Mouse (Mus musculus) MEL (cell line): ENCODE measurements around the gene Map2k4. TPM values are rescaled to one million over a fixed set of nuclear protein-coding genes. Genes with fewer than 3 reads are reported as not detected.

Source experiments
- DNase-seq: peaks from one replicate; pipeline ENCODE4 v3.0.0; 2011; ENCODE audit warnings: low read depth, low spot score
- H3K27ac ChIP-seq: 2 replicates; pipeline ENCODE4 v1.5.1; 2012; ENCODE audit warnings: low read depth, mild to moderate bottlenecking, control low read depth, low read length, moderate library complexity; ENCODE audit not compliant: control insufficient read depth
- H3K27me3 ChIP-seq, 2 experiments: fragments of 150-350 bp in 1 of 2; sonication (generic) in 1 of 2; 2 replicates each; pipeline ENCODE4 v1.6.1; 2012; ENCODE audit warnings: low read length in 2 of 2, mild to moderate bottlenecking in 2 of 2, improper control_type of control experiment in 1 of 2, moderate library complexity in 1 of 2; ENCODE audit not compliant: insufficient read depth in 2 of 2, control insufficient read depth in 1 of 2
- H3K36me3 ChIP-seq, 2 experiments: 2 replicates each; pipeline ENCODE4 v1.6.1; 2012 to 2014; ENCODE audit warnings: low read length in 2 of 2, improper control_type of control experiment in 1 of 2, inconsistent platforms in 1 of 2, mild to moderate bottlenecking in 1 of 2; ENCODE audit not compliant: insufficient read depth in 2 of 2, control insufficient read depth in 1 of 2
- H3K4me1 ChIP-seq, 2 experiments: fragments of 150-350 bp in 1 of 2; sonication (generic) in 1 of 2; 2 replicates each; pipeline ENCODE4 v1.6.1; 2012; ENCODE audit warnings: low read length in 2 of 2, improper control_type of control experiment in 1 of 2, mild to moderate bottlenecking in 1 of 2; ENCODE audit not compliant: insufficient read depth in 2 of 2, control insufficient read depth in 1 of 2
- H3K4me3 ChIP-seq, 2 experiments: fragments of 150-350 bp in 1 of 2; sonication (generic) in 1 of 2; 2 replicates each; pipeline ENCODE4 v1.5.1; 2012; ENCODE audit warnings: low read depth in 2 of 2, low read length in 2 of 2, mild to moderate bottlenecking in 2 of 2, moderate library complexity in 2 of 2, control low read depth in 1 of 2, improper control_type of control experiment in 1 of 2; ENCODE audit not compliant: control insufficient read depth in 1 of 2, insufficient read depth in 1 of 2
- H3K79me2 ChIP-seq: 2 replicates; pipeline ENCODE4 v1.6.1; 2012; ENCODE audit warnings: mild to moderate bottlenecking, low read length, moderate library complexity; ENCODE audit not compliant: control insufficient read depth, poor library complexity, insufficient read depth
- H3K9ac ChIP-seq: 2 replicates; pipeline ENCODE4 v1.6.1; 2012; ENCODE audit warnings: low read depth, mild to moderate bottlenecking, control low read depth, low read length, moderate library complexity; ENCODE audit not compliant: control insufficient read depth, poor library complexity, severe bottlenecking
- H3K9me3 ChIP-seq: fragments of 150-350 bp; sonication (generic); replicated peaks from 2 replicates; pipeline ENCODE4 v1.6.1; 2012; ENCODE audit warnings: mild to moderate bottlenecking, low read length, improper control_type of control experiment, moderate library complexity; ENCODE audit not compliant: insufficient read depth
- CTCF ChIP-seq, 3 experiments: IDR thresholded peaks in 2 of 3; conservative IDR thresholded peaks in 1 of 3; 2 replicates each; pipeline ENCODE4 v1.5.1; 2011 to 2012; ENCODE audit warnings: low read length in 3 of 3, low read depth in 2 of 3, mild to moderate bottlenecking in 2 of 3, improper control_type of control experiment in 1 of 3, inconsistent platforms in 1 of 3, mixed read lengths in 1 of 3, moderate library complexity in 1 of 3; ENCODE audit not compliant: control insufficient read depth in 1 of 3, insufficient read depth in 1 of 3, poor library complexity in 1 of 3, severe bottlenecking in 1 of 3
- ELF1 ChIP-seq: IDR thresholded peaks from 2 replicates; pipeline ENCODE4 v1.6.1; 2014; ENCODE audit warnings: low read depth, mild to moderate bottlenecking, inconsistent platforms, low read length, improper control_type of control experiment, moderate library complexity
- GABPA ChIP-seq: IDR thresholded peaks from 2 replicates; pipeline ENCODE4 v1.6.1; 2012; ENCODE audit warnings: low read depth, mild to moderate bottlenecking, inconsistent platforms, low read length, improper control_type of control experiment, moderate library complexity
- HCFC1 ChIP-seq: IDR thresholded peaks from 2 replicates; pipeline ENCODE4 v1.6.1; 2012; ENCODE audit warnings: low read depth, mild to moderate bottlenecking, inconsistent platforms, low read length, improper control_type of control experiment, moderate library complexity
- KAT2A ChIP-seq: conservative IDR thresholded peaks from 2 replicates; pipeline ENCODE4 v1.6.1; 2012; ENCODE audit warnings: low read depth, low read length, improper control_type of control experiment, inconsistent platforms
- MAFK ChIP-seq: IDR thresholded peaks from 2 replicates; pipeline ENCODE4 v1.6.1; 2011; ENCODE audit warnings: low read depth, mild to moderate bottlenecking, low read length, improper control_type of control experiment, borderline replicate concordance
- MEF2A ChIP-seq: IDR thresholded peaks from 2 replicates; pipeline ENCODE4 v1.6.1; 2014; ENCODE audit warnings: low read depth, mild to moderate bottlenecking, inconsistent platforms, low read length, improper control_type of control experiment; ENCODE audit not compliant: poor library complexity, insufficient replicate concordance, severe bottlenecking; ENCODE audit errors: extremely low read depth
- POLR2AphosphoS5 ChIP-seq: IDR thresholded peaks from 2 replicates; pipeline ENCODE4 v1.6.1; 2012; ENCODE audit warnings: low read depth, borderline replicate concordance, mild to moderate bottlenecking, inconsistent platforms, low read length, moderate library complexity, mixed read lengths
- RAD21 ChIP-seq: IDR thresholded peaks from 2 replicates; pipeline ENCODE4 v1.6.1; 2011; ENCODE audit warnings: mild to moderate bottlenecking, low read depth, low read length, improper control_type of control experiment
- SIN3A ChIP-seq: IDR thresholded peaks from 2 replicates; pipeline ENCODE4 v1.6.1; 2012; ENCODE audit warnings: low read length, improper control_type of control experiment, inconsistent platforms
- SMC3 ChIP-seq: IDR thresholded peaks from 2 replicates; pipeline ENCODE4 v1.6.1; 2011; ENCODE audit warnings: low read depth, low read length, improper control_type of control experiment
- TAL1 ChIP-seq: IDR thresholded peaks from 2 replicates; pipeline ENCODE4 v1.6.1; 2012; ENCODE audit warnings: mild to moderate bottlenecking, inconsistent platforms, low read length, moderate library complexity, mixed read lengths
- TBP ChIP-seq: IDR thresholded peaks from 2 replicates; pipeline ENCODE4 v1.8.0; 2011; ENCODE audit warnings: low read depth, low read length, improper control_type of control experiment
- TCF12 ChIP-seq: IDR thresholded peaks from 2 replicates; pipeline ENCODE4 v1.6.1; 2014; ENCODE audit warnings: low read depth, mild to moderate bottlenecking, inconsistent platforms, low read length, improper control_type of control experiment, moderate library complexity
- USF2 ChIP-seq, 2 experiments: IDR thresholded peaks; 2 replicates each; pipeline ENCODE4 v1.6.1; 2011 to 2012; ENCODE audit warnings: improper control_type of control experiment in 2 of 2, low read length in 2 of 2, borderline replicate concordance in 1 of 2, inconsistent platforms in 1 of 2, low read depth in 1 of 2, mild to moderate bottlenecking in 1 of 2; ENCODE audit not compliant: insufficient read depth in 1 of 2
- ZKSCAN1 ChIP-seq: IDR thresholded peaks from 2 replicates; pipeline ENCODE4 v1.6.1; 2012; ENCODE audit warnings: low read depth, mild to moderate bottlenecking, inconsistent platforms, low read length, improper control_type of control experiment, moderate library complexity
- polyA plus RNA-seq, 2 experiments: library from polyadenylated mRNA; stranded (reverse) in 1 of 2; unstranded in 1 of 2; fragments of >175 nt in 1 of 2; fragments of >200 nt in 1 of 2; gene quantifications; 2 replicates each; pipeline versions ENCODE4 v1.2.1 to v1.2.4; 2012; ENCODE audit warnings: low replicate concordance in 2 of 2, low read depth in 1 of 2; ENCODE audit not compliant: insufficient read length in 2 of 2, insufficient read depth in 1 of 2, missing spikeins in 1 of 2
- total RNA-seq: library from RNA; depleted of rRNA; stranded (reverse); fragments of 300-350 nt; gene quantifications from 2 replicates; pipeline ENCODE4 v1.2.3, GENCODE M21; 2012

The Map2k4 gene
- total and polyA plus RNA-seq, 3 experiments = 20.0 to 70.7 (median 21.8) TPM

GRCm38 (mm10) chr11:65788154-65788553 lies at the start of gene Map2k4 (continued):
- TF ChIP-seq RAD21 (no peak), KAT2A (no peak)

- TF ChIP-seq GABPA (no peak), POLR2AphosphoS5 (no peak), USF2 (IDR thresholded peaks at IDR 0.05; ENCODE audit: borderline replicate concordance in 1 of 2, insufficient read depth in 1 of 2, low read depth in 1 of 2, low read length in 2 of 2) (no peak), TCF12 (no peak), MEF2A (no peak), TAL1 (no peak), MAFK (no peak), HCFC1 (no peak), TBP (no peak)
- no peak for DNase-seq
- H3K4me3 ChIP-seq = no peak overlapping the region
- H3K36me3 ChIP-seq = peaks cover 0 to 16% of the 10 kb centered on the region in 2 experiments; a peak in 2 of 4 replicates
- H3K9ac ChIP-seq = no peak overlapping the region
- no peaks in the 10 kb centered on the region for H3K79me2 ChIP-seq
- H3K9me3 ChIP-seq = no peaks in the 10 kb centered on the region
- no peaks in the 10 kb centered on the region for H3K4me1 ChIP-seq
- no peak overlapping the region for H3K27ac ChIP-seq
- H3K27me3 ChIP-seq = no peaks in the 10 kb centered on the region
Observed at GRCm38 (mm10) chr11:65824556-65824955, 36.5 kb upstream of the Map2k4 start.

- Histone ChIP-seq H3K4me1 (no peaks in the 10 kb centered on the region; a peak in 1 of 4 replicates), H3K4me3 (no peak overlapping the region), H3K36me3 (peaks cover 0 to 23% of the 10 kb centered on the region in 2 experiments; a peak in 2 of 4 replicates), H3K27ac (no peak overlapping the region), H3K79me2 (no peaks in the 10 kb centered on the region), H3K9me3 (no peaks in the 10 kb centered on the region), H3K9ac (no peak overlapping the region), H3K27me3 (no peaks in the 10 kb centered on the region)
- no peak for TF ChIP-seq ELF1
- TF ChIP-seq CTCF (IDR thresholded peaks at IDR 0.05 in 2 of 3, conservative IDR thresholded peaks at IDR 0.05 in 1 of 3; ENCODE audit: control insufficient read depth in 1 of 3, insufficient read depth in 1 of 3, low read depth in 2 of 3, low read length in 3 of 3, poor library complexity in 1 of 3, severe bottlenecking in 1 of 3) = peak in 2 of 3 experiments; percentile 29 to 44; a peak in 4 of 6 replicates
- no peak for TF ChIP-seq TAL1
- TF ChIP-seq ZKSCAN1 = no peak
- no peak for TF ChIP-seq SIN3A
- TF ChIP-seq SMC3 = peak; percentile 35
- peak; percentile 30 for DNase-seq
Observed at GRCm38 (mm10) chr11:65820877-65821276, 32.8 kb upstream of the Map2k4 start.
